Mouse (Mus musculus): Measurements from ENCODE around the gene Sac3d1. TPM values are rescaled to one million over a fixed set of nuclear protein-coding genes. Genes with fewer than 3 reads are reported as not detected.

Sac3d1 gene
- polyA plus RNA-seq, 2 experiments, result 18.4 to 22.7 TPM

DNA sequence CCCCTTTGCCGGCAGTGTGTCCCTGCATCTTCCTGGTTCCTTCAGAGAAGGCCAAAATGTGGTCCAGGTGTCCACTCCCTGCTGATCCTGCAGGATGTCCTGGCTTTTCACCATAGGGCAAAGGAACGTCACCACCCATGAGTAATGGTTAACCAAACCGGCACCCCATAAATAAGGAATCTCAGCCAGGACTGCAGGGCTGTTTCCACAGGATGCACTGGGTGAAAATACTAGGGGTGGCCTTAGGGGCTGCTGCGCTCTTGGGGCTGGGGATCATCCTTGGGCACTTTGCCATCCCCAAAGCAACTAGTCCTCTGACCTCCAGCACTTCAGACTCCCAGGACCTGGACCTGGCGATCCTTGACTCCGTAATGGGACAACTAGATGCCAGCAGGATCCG lies 12.9 kb downstream of the Sac3d1 start, which contains the start of gene Naaladl1:
TSS of gene Naaladl1 (plus strand) at position 197 of the 400 bp plus-strand sequence.
- ATAC-seq (ENCODE audit: insufficient read depth) (no peak), DNase-seq (ENCODE audit: low read depth in 3 of 3, low spot score in 3 of 3) (no peak)
- no peak within 1 kb of the TSS for H3K27ac ChIP-seq
- H3K4me3 ChIP-seq (ENCODE audit: insufficient read depth in 1 of 2, low read depth in 2 of 2, low read length in 2 of 2), result no peak within 1 kb of the TSS
- H3K27me3 ChIP-seq (ENCODE audit: control insufficient read depth, insufficient read depth, low read length), result no peaks in the 10 kb centered on the region
- H3K4me2 ChIP-seq (ENCODE audit: low read depth), result no peak within 1 kb of the TSS
- no peaks in the 10 kb centered on the region for H3K9me3 ChIP-seq (ENCODE audit: control insufficient read depth, low read length)
- no peaks in the 10 kb centered on the region for H3K36me3 ChIP-seq (replicated peaks; ENCODE audit: control insufficient read depth, insufficient read depth, low read depth)
- TF ChIP-seq CTCF (IDR thresholded peaks at IDR 0.05; ENCODE audit: low read depth) (no peak), EP300 (IDR thresholded peaks at IDR 0.05; ENCODE audit: low read depth) (no peak)
- WGBS (ENCODE audit: insufficient replicate concordance), result 79% methylated on average over 7 of the region's 7 CpGs
- H3K4me1 ChIP-seq (replicated peaks; ENCODE audit: control insufficient read depth in 2 of 2, insufficient read depth in 2 of 2, low read length in 1 of 2), result peaks cover 23 to 24% of the 10 kb centered on the region in 2 experiments
- H3K9ac ChIP-seq (replicated peaks), result no peak within 1 kb of the TSS

DNA sequence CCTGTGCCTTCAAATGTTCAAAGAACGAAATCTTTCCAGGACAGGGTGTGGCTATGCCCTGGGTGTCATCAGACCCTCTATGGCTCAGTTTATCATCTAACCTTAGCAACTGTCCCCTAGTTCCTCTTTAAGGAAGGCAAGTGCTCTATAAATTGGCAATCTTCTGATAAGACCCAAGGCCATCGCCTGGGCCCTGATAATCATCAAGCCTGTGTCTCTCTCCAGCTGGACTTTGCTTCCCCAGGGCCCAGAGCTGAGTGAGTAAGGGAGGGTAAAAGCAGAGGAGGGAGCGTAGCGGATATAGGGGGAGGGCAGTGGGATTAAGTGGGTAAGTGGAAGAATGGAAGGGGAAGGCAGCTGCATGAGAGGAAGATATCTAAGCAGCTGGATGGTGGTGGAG lies 14.0 kb downstream of the Sac3d1 start:
- TF ChIP-seq CTCF (IDR thresholded peaks at IDR 0.05; ENCODE audit: low read depth) (no peak), EP300 (IDR thresholded peaks at IDR 0.05; ENCODE audit: low read depth) (no peak)
- Histone ChIP-seq H3K9ac (replicated peaks) (peak overlapping the region; percentile 18; the same call in 1 of the 2 replicates), H3K4me1 (replicated peaks; ENCODE audit: control insufficient read depth in 2 of 2, insufficient read depth in 2 of 2, low read length in 1 of 2) (peaks cover 23 to 24% of the 10 kb centered on the region in 2 experiments)

GRCm38 (mm10) chr19:6102169-6102853 lies 16.1 kb downstream of the Sac3d1 start:
- ATAC-seq (ENCODE audit: insufficient read depth) (peak; percentile 90), DNase-seq (ENCODE audit: low read depth in 3 of 3, low spot score in 3 of 3) (no peak)
- WGBS (ENCODE audit: insufficient replicate concordance), result 54% methylated on average over 6 of the region's 6 CpGs
- no peaks in the 10 kb centered on the region; the same call in 1 of the 2 replicates for H3K36me3 ChIP-seq (replicated peaks; ENCODE audit: control insufficient read depth, insufficient read depth, low read depth)
- no peaks in the 10 kb centered on the region for H3K9me3 ChIP-seq (ENCODE audit: control insufficient read depth, low read length)
- no peaks in the 10 kb centered on the region for H3K27me3 ChIP-seq (ENCODE audit: control insufficient read depth, insufficient read depth, low read length)
- H3K4me1 ChIP-seq (replicated peaks; ENCODE audit: control insufficient read depth in 2 of 2, insufficient read depth in 2 of 2, low read length in 1 of 2), result peaks cover 23 to 24% of the 10 kb centered on the region in 2 experiments
- H3K4me3 ChIP-seq (ENCODE audit: insufficient read depth in 1 of 2, low read depth in 2 of 2, low read length in 2 of 2), result no peak overlapping the region
- H3K27ac ChIP-seq, result peak overlapping the region; percentile 61
- TF ChIP-seq EP300 (IDR thresholded peaks at IDR 0.05; ENCODE audit: low read depth) (no peak), CTCF (IDR thresholded peaks at IDR 0.05; ENCODE audit: low read depth) (no peak)
- no peak overlapping the region for H3K9ac ChIP-seq (replicated peaks)
- H3K4me2 ChIP-seq (ENCODE audit: low read depth), result no peak overlapping the region

More for the DNA sequence above, 14.0 kb downstream of the Sac3d1 start:
- no peak overlapping the region for H3K4me2 ChIP-seq (ENCODE audit: low read depth)
- no peaks in the 10 kb centered on the region for H3K9me3 ChIP-seq (ENCODE audit: control insufficient read depth, low read length)
- no peaks in the 10 kb centered on the region; the same call in 1 of the 2 replicates for H3K36me3 ChIP-seq (replicated peaks; ENCODE audit: control insufficient read depth, insufficient read depth, low read depth)
- H3K4me3 ChIP-seq (ENCODE audit: insufficient read depth in 1 of 2, low read depth in 2 of 2, low read length in 2 of 2), result no peak overlapping the region
- WGBS (ENCODE audit: insufficient replicate concordance), result 44% methylated on average over 4 of the region's 4 CpGs
- H3K27ac ChIP-seq, result no peak overlapping the region
- DNase-seq (ENCODE audit: low read depth in 3 of 3, low spot score in 3 of 3), result no peak
- ATAC-seq (ENCODE audit: insufficient read depth), result no peak
- H3K27me3 ChIP-seq (ENCODE audit: control insufficient read depth, insufficient read depth, low read length), result no peaks in the 10 kb centered on the region

DNA sequence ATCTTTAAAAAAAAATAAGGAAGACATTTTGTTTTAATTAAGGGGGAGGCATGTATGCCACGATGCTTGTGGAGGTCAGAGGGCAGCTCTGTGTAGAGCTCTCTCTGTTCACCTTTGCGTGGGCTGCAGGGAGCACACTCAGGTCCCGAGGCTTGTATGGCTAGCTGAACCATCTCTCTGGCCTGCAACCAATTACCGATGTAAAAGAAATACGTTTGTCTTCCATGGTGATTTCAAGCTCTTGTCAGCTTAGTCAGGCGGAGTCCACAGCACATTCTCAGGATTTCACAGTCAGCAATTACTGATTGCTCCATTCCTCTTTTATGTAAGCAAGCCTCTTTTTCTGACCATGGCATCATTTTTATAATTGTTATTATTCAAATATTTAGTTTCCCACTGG lies 17.3 kb downstream of the Sac3d1 start:
- no peak for TF ChIP-seq EP300 (IDR thresholded peaks at IDR 0.05; ENCODE audit: low read depth)
- TF ChIP-seq CTCF (IDR thresholded peaks at IDR 0.05; ENCODE audit: low read depth), result no peak
- 78% methylated on average over 6 of the region's 6 CpGs for WGBS (ENCODE audit: insufficient replicate concordance)
- ATAC-seq (ENCODE audit: insufficient read depth) (no peak), DNase-seq (ENCODE audit: low read depth in 3 of 3, low spot score in 3 of 3) (no peak)
- Histone ChIP-seq H3K27me3 (ENCODE audit: control insufficient read depth, insufficient read depth, low read length) (no peaks in the 10 kb centered on the region), H3K4me1 (replicated peaks; ENCODE audit: control insufficient read depth in 2 of 2, insufficient read depth in 2 of 2, low read length in 1 of 2) (peaks cover 23 to 24% of the 10 kb centered on the region in 2 experiments), H3K4me3 (ENCODE audit: insufficient read depth in 1 of 2, low read depth in 2 of 2, low read length in 2 of 2) (no peak overlapping the region), H3K27ac (no peak overlapping the region), H3K9me3 (ENCODE audit: control insufficient read depth, low read length) (no peaks in the 10 kb centered on the region), H3K4me2 (ENCODE audit: low read depth) (no peak overlapping the region), H3K36me3 (replicated peaks; ENCODE audit: control insufficient read depth, insufficient read depth, low read depth) (no peaks in the 10 kb centered on the region; the same call in 1 of the 2 replicates), H3K9ac (replicated peaks) (no peak overlapping the region)

GRCm38 (mm10) chr19:6097847-6098246 lies 20.6 kb downstream of the Sac3d1 start:
- peaks cover 17% of the 10 kb centered on the region for H3K36me3 ChIP-seq (replicated peaks; ENCODE audit: control insufficient read depth, insufficient read depth, low read depth)
- no peak overlapping the region for H3K9ac ChIP-seq (replicated peaks)
- no peak for TF ChIP-seq EP300 (IDR thresholded peaks at IDR 0.05; ENCODE audit: low read depth)
- TF ChIP-seq CTCF (IDR thresholded peaks at IDR 0.05; ENCODE audit: low read depth), result no peak
- DNase-seq (ENCODE audit: low read depth in 3 of 3, low spot score in 3 of 3) (no peak), ATAC-seq (ENCODE audit: insufficient read depth) (no peak)
- 61% methylated on average over 3 of the region's 3 CpGs for WGBS (ENCODE audit: insufficient replicate concordance)
- no peak overlapping the region for H3K27ac ChIP-seq
- H3K9me3 ChIP-seq (ENCODE audit: control insufficient read depth, low read length), result no peaks in the 10 kb centered on the region
- H3K4me3 ChIP-seq (ENCODE audit: insufficient read depth in 1 of 2, low read depth in 2 of 2, low read length in 2 of 2), result no peak overlapping the region
- H3K27me3 ChIP-seq (ENCODE audit: control insufficient read depth, insufficient read depth, low read length), result no peaks in the 10 kb centered on the region
- H3K4me2 ChIP-seq (ENCODE audit: low read depth), result no peak overlapping the region
- peaks cover 10% of the 10 kb centered on the region in 2 experiments for H3K4me1 ChIP-seq (replicated peaks; ENCODE audit: control insufficient read depth in 2 of 2, insufficient read depth in 2 of 2, low read length in 1 of 2)

All from liver, embryonic 14.5 days (tissue).